Mouse (Mus musculus): Measurements from ENCODE around the gene Dhx15. TPM values are rescaled to one million over a fixed set of nuclear protein-coding genes. Genes with fewer than 3 reads are reported as not detected.

Dhx15 gene
- polyA plus RNA-seq, 1 experiment: not detected

GRCm38 (mm10) chr5:52226677-52227076, 36.4 kb upstream of the Dhx15 start:
- H3K4me3 ChIP-seq (ENCODE audit: insufficient read depth, low read depth, low read length): no peak overlapping the region
- H3K4me1 ChIP-seq (ENCODE audit: control insufficient read depth, insufficient read depth, low read length): no peaks in the 10 kb centered on the region
- TF ChIP-seq CTCF (IDR thresholded peaks at IDR 0.05; ENCODE audit: insufficient read depth, low read depth, low read length) (no peak), POLR2A (IDR thresholded peaks at IDR 0.05; ENCODE audit: insufficient read depth, low read depth, low read length) (no peak)
- H3K27ac ChIP-seq (ENCODE audit: insufficient read depth, low read depth, low read length): no peak overlapping the region
- 85% methylated on average over 3 of the region's 3 CpGs for WGBS

GRCm38 (mm10) chr5:52221596-52221995, 31.3 kb upstream of the Dhx15 start:
- Histone ChIP-seq H3K4me3 (ENCODE audit: insufficient read depth, low read depth, low read length) (no peak overlapping the region), H3K27ac (ENCODE audit: insufficient read depth, low read depth, low read length) (no peak overlapping the region), H3K4me1 (ENCODE audit: control insufficient read depth, insufficient read depth, low read length) (peaks cover 19% of the 10 kb centered on the region)
- WGBS: 88% methylated on average over 5 of the region's 5 CpGs
- no peak for TF ChIP-seq CTCF (IDR thresholded peaks at IDR 0.05; ENCODE audit: insufficient read depth, low read depth, low read length)
- TF ChIP-seq POLR2A (IDR thresholded peaks at IDR 0.05; ENCODE audit: insufficient read depth, low read depth, low read length): no peak

DNA sequence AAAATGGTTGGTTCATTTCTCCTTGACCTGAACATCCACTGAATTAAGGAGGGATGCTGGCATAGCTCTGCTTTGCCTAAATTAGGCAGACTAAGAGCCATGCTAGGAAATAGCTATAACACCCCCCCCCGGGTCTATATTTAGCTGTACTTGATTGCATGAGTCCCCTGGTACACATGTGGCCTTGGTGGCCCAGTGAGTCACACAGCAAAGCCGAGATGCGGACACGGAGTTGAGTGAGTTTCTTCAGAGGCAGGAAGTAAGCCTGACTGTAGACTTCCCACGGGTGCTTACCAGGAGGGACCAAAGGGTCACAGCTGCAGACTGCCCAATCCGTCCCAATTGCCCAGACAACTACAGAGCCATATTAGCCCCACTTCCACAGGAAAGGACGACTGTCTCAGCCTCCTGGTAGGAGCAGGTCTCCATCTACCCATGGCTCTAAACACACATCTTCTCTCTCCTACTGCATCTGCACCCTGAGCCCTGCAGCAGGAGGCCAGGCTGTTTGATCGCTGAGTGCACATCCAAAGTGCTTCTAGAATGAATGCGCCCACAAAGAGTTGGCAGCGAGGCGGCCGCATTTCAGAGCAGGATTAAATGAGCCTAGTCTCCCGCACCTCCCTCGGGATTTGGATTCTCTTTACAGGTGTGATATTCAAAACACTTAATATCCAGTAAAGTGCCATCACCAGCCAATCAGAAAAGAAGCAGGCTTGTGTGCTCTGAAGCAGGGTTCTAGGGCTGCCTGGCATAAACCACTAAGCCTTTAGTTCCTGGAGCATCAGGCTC, 29.9 kb upstream of the Dhx15 start:
- Histone ChIP-seq H3K27ac (ENCODE audit: insufficient read depth, low read depth, low read length) (no peak overlapping the region), H3K4me1 (ENCODE audit: control insufficient read depth, insufficient read depth, low read length) (peaks cover 19% of the 10 kb centered on the region), H3K4me3 (ENCODE audit: insufficient read depth, low read depth, low read length) (no peak overlapping the region)
- 65% methylated on average over 14 of the region's 14 CpGs for WGBS
- no peak for TF ChIP-seq CTCF (IDR thresholded peaks at IDR 0.05; ENCODE audit: insufficient read depth, low read depth, low read length)
- TF ChIP-seq POLR2A (IDR thresholded peaks at IDR 0.05; ENCODE audit: insufficient read depth, low read depth, low read length): no peak

- Histone ChIP-seq H3K4me1 (ENCODE audit: control insufficient read depth, insufficient read depth, low read length) (peaks cover 19% of the 10 kb centered on the region), H3K4me3 (ENCODE audit: insufficient read depth, low read depth, low read length) (no peak overlapping the region), H3K27ac (ENCODE audit: insufficient read depth, low read depth, low read length) (peak overlapping the region; percentile 2; the same call in 1 of the 2 replicates)
- TF ChIP-seq CTCF (IDR thresholded peaks at IDR 0.05; ENCODE audit: insufficient read depth, low read depth, low read length) (no peak), POLR2A (IDR thresholded peaks at IDR 0.05; ENCODE audit: insufficient read depth, low read depth, low read length) (no peak)
- WGBS: 55% methylated on average over 6 of the region's 6 CpGs
Measured at GRCm38 (mm10) chr5:52218238-52218637, 27.9 kb upstream of the Dhx15 start.

DNA sequence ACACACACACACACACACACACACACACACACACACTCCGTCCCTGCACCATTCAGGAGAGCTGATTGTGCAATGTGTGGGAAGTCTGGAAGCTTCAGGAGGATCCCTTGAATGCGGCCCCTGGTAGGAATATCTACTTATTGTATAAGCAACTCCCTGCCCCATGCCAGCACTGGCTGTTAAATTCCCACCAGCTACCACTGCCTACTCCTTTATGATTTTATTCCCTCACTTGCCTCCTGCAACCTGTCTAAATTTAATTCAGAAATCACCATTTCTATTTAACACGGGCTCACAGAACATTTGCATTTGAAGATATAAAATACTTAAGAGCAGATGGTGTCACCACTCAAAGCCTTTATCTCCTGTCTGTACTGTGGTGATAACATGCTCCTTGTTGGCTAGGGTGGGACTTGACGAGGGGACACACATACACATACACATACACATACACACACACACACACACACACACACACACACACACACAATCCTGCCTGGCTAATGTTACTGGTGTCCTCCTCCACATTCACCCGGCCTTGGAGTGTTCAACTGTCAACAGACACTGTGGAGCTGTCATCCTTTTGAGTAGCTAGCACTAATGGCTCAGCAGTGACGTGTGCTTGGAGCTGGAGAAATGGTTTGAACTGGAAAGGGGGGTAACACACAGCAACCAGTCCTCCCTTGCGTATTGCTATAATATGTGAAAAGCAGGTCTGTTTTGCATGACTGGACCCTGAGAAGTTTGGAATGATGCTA, 23.0 kb upstream of the Dhx15 start:
- Histone ChIP-seq H3K4me1 (ENCODE audit: control insufficient read depth, insufficient read depth, low read length) (peaks cover 8% of the 10 kb centered on the region), H3K4me3 (ENCODE audit: insufficient read depth, low read depth, low read length) (no peak overlapping the region), H3K27ac (ENCODE audit: insufficient read depth, low read depth, low read length) (no peak overlapping the region)
- TF ChIP-seq POLR2A (IDR thresholded peaks at IDR 0.05; ENCODE audit: insufficient read depth, low read depth, low read length) (no peak), CTCF (IDR thresholded peaks at IDR 0.05; ENCODE audit: insufficient read depth, low read depth, low read length) (no peak)
- WGBS: 88% methylated on average over 7 of the region's 7 CpGs

GRCm38 (mm10) chr5:52191180-52191468, 810 bp upstream of the Dhx15 start:
- no peak overlapping the region for H3K4me3 ChIP-seq (ENCODE audit: insufficient read depth, low read depth, low read length)
- no peak overlapping the region for H3K27ac ChIP-seq (ENCODE audit: insufficient read depth, low read depth, low read length)
- H3K4me1 ChIP-seq (ENCODE audit: control insufficient read depth, insufficient read depth, low read length): peaks cover 3% of the 10 kb centered on the region; the same call in 1 of the 2 replicates
- TF ChIP-seq CTCF (IDR thresholded peaks at IDR 0.05; ENCODE audit: insufficient read depth, low read depth, low read length) (no peak), POLR2A (IDR thresholded peaks at IDR 0.05; ENCODE audit: insufficient read depth, low read depth, low read length) (no peak)
- WGBS: 36% methylated on average over 1 of the region's 1 CpGs

DNA sequence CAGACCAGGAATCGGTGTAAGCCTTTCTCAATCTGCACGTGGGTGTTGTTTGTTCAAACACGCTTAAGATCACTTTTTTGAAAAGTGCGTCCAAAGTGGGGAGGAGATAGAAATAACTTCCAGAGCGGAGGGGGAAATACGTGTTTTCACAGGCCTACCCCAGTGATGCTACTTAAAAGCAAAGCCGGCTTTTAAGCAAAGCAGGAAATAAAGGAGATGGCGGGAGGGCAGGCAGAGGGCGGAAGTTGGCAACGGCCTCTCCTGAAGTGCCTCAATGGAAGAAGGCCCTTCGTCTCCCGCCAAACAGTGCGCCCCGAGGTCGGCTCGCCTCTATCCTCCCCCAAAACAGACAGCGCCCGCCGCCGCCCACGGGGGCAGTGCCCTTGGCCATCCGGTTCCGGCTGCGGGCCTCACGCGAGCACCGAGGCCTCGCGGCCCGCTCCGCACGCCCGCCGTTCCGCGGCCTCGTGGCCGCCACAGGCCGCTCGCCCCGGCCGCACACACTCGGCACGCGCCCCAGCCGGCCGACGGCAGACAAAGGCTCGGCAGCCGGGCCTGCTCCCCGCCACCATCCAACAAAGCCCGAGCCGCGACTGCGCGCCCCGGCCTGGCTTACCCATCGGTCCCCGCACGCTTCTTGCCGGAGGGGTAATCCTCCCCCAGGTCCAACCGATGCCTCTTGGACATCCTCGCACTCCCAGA, 499 bp downstream of the Dhx15 start:
- under 1% methylated on average over 63 of the region's 63 CpGs for WGBS
- peak overlapping the region; percentile 70 for H3K4me3 ChIP-seq (ENCODE audit: insufficient read depth, low read depth, low read length)
- peaks cover 3% of the 10 kb centered on the region; the same call in 1 of the 2 replicates for H3K4me1 ChIP-seq (ENCODE audit: control insufficient read depth, insufficient read depth, low read length)
- TF ChIP-seq POLR2A (IDR thresholded peaks at IDR 0.05; ENCODE audit: insufficient read depth, low read depth, low read length) (no peak), CTCF (IDR thresholded peaks at IDR 0.05; ENCODE audit: insufficient read depth, low read depth, low read length) (no peak)
- peak overlapping the region; percentile 81 for H3K27ac ChIP-seq (ENCODE audit: insufficient read depth, low read depth, low read length)

DNA sequence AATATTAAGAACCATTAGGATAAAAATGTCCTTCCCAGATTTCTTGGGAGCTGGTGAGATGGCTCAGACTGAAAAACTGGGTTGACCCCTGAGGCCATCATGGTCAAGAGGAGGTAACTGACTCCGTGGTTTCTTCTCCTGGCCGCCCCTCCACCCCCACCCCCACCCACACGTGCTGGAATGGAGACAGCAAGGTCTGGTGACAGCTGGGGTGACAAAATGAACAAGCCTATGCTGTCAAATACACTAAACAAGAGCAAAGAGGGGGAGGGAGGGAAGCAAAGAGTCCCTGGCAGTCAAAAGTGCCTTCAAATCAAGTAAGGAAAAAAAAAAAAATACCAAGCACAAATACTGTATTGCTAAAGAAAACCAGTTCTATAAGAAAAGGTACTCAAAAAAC, 2.1 kb downstream of the Dhx15 start:
- Histone ChIP-seq H3K4me3 (ENCODE audit: insufficient read depth, low read depth, low read length) (no peak overlapping the region), H3K4me1 (ENCODE audit: control insufficient read depth, insufficient read depth, low read length) (peaks cover 3% of the 10 kb centered on the region; the same call in 1 of the 2 replicates), H3K27ac (ENCODE audit: insufficient read depth, low read depth, low read length) (no peak overlapping the region)
- WGBS: 20% methylated on average over 3 of the region's 3 CpGs
- TF ChIP-seq CTCF (IDR thresholded peaks at IDR 0.05; ENCODE audit: insufficient read depth, low read depth, low read length) (no peak), POLR2A (IDR thresholded peaks at IDR 0.05; ENCODE audit: insufficient read depth, low read depth, low read length) (no peak)

DNA sequence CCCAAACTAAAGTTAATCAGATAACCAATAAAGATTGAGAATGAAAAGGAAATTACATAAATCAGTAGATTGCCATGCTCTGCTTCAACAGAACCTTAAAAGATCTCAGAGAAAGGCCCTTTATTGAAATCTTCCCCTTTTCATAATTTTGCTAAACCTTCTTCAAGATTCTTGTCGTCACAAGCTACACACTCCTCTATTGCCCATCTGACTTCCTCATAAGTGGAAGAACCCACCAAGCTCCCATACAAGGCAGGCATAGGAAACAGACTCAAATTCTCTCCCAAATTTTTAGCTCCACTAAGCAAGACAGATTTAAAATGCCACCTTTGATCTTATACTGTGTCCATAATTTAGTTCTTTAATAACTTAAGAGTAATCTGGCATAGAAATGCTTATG, 13.0 kb downstream of the Dhx15 start:
- TF ChIP-seq CTCF (IDR thresholded peaks at IDR 0.05; ENCODE audit: insufficient read depth, low read depth, low read length): no peak
- TF ChIP-seq POLR2A (IDR thresholded peaks at IDR 0.05; ENCODE audit: insufficient read depth, low read depth, low read length): no peak

More for the DNA sequence above, 13.0 kb downstream of the Dhx15 start:
- Histone ChIP-seq H3K4me1 (ENCODE audit: control insufficient read depth, insufficient read depth, low read length) (no peaks in the 10 kb centered on the region), H3K27ac (ENCODE audit: insufficient read depth, low read depth, low read length) (no peak overlapping the region), H3K4me3 (ENCODE audit: insufficient read depth, low read depth, low read length) (no peak overlapping the region)
- WGBS: 91% methylated on average over 1 of the region's 1 CpGs
